Mouse (Mus musculus): ENCODE measurements around the gene Rps24. TPM values are rescaled to one million over a fixed set of nuclear protein-coding genes. Genes with fewer than 3 reads are reported as not detected.

The Rps24 gene
- polyA plus RNA-seq, 1 experiment: 2,340 TPM

DNA sequence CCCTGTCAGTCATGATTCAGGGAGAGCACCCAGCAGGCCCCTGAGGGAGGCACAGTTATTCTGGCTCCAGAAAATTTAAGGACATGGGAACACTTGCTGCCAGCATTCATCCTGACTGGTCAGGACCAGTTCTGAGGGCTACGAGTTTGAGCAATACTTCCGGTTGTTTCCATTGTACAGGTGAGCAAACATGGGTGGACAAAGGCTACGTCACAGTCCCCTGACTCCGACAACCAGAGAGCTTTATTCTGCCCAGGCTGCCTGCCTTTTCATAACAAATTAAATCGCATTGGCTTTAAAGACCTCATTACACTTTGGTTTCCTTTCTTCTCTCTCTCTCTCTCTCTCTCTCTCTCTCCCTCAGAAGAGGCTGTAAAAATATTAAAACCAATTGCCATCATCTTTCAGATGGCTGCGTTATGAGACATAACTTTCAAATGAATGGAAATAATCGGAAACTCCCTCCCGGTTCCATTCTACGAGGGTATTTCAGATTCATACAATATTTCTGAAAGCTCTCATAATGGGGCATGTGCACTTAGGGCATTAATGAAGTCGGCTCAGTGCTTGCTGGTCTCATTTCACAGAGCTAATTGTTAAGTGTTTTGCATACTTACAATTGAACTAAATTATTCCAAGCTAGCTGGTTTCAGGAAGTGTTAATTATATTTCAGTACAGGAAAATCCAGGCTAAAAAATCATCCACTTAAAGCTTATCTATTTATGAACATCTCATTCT lies 38.9 kb downstream of the Rps24 start:
- TF ChIP-seq SRF (IDR thresholded peaks at IDR 0.05; ENCODE audit: control insufficient read depth, insufficient read length, low read depth) (no peak), POLR2A (IDR thresholded peaks at IDR 0.05; ENCODE audit: insufficient read length, low read depth) (no peak), TCF12 (IDR thresholded peaks at IDR 0.05; ENCODE audit: insufficient read depth, poor library complexity, severe bottlenecking) (no peak), REST (IDR thresholded peaks at IDR 0.05; ENCODE audit: insufficient read depth, insufficient read length) (no peak), POLR2AphosphoS2 (IDR thresholded peaks at IDR 0.05; ENCODE audit: insufficient read length, low read depth) (no peak), USF1 (IDR thresholded peaks at IDR 0.05; ENCODE audit: low read depth) (no peak), MYOG (IDR thresholded peaks at IDR 0.05; ENCODE audit: control insufficient read depth in 1 of 3, insufficient read depth in 1 of 3, insufficient read length in 2 of 3, low read depth in 2 of 3) (no peak), TCF3 (IDR thresholded peaks at IDR 0.05; ENCODE audit: insufficient read length, low read depth) (no peak), E2F4 (IDR thresholded peaks at IDR 0.05; ENCODE audit: insufficient read depth) (no peak), MAX (IDR thresholded peaks at IDR 0.05; ENCODE audit: low read depth) (no peak), MYOD1 (IDR thresholded peaks at IDR 0.05; ENCODE audit: control insufficient read depth in 1 of 3, insufficient read length in 2 of 3, low read depth in 2 of 3) (no peak), CEBPB (IDR thresholded peaks at IDR 0.05; ENCODE audit: insufficient read depth, poor library complexity, severe bottlenecking) (no peak)
- no peak overlapping the region for H3ac ChIP-seq (ENCODE audit: control insufficient read depth, insufficient read length)
- no peak overlapping the region for H3K4me3 ChIP-seq
- no peak overlapping the region for H3K4me2 ChIP-seq (ENCODE audit: low read depth)
- H3K79me2 ChIP-seq (ENCODE audit: control insufficient read depth, insufficient read depth): no peaks in the 10 kb centered on the region
- no peaks in the 10 kb centered on the region for H3K36me3 ChIP-seq (ENCODE audit: control insufficient read depth, insufficient read depth)
- peaks cover 29% of the 10 kb centered on the region for H3K27me3 ChIP-seq (ENCODE audit: control insufficient read depth, insufficient read depth, insufficient read length)

- Histone ChIP-seq H3K79me2 (ENCODE audit: control insufficient read depth, insufficient read depth) (no peaks in the 10 kb centered on the region), H3K4me3 (no peak overlapping the region)
- TF ChIP-seq CEBPB (IDR thresholded peaks at IDR 0.05; ENCODE audit: insufficient read depth, poor library complexity, severe bottlenecking) (no peak), MYOG (IDR thresholded peaks at IDR 0.05; ENCODE audit: control insufficient read depth in 1 of 3, insufficient read depth in 1 of 3, insufficient read length in 2 of 3, low read depth in 2 of 3) (no peak), TCF12 (IDR thresholded peaks at IDR 0.05; ENCODE audit: insufficient read depth, poor library complexity, severe bottlenecking) (no peak), USF1 (IDR thresholded peaks at IDR 0.05; ENCODE audit: low read depth) (no peak), SRF (IDR thresholded peaks at IDR 0.05; ENCODE audit: control insufficient read depth, insufficient read length, low read depth) (no peak), E2F4 (IDR thresholded peaks at IDR 0.05; ENCODE audit: insufficient read depth) (no peak), POLR2A (IDR thresholded peaks at IDR 0.05; ENCODE audit: insufficient read length, low read depth) (no peak), REST (IDR thresholded peaks at IDR 0.05; ENCODE audit: insufficient read depth, insufficient read length) (no peak), MAX (IDR thresholded peaks at IDR 0.05; ENCODE audit: low read depth) (no peak), POLR2AphosphoS2 (IDR thresholded peaks at IDR 0.05; ENCODE audit: insufficient read length, low read depth) (no peak), MYOD1 (IDR thresholded peaks at IDR 0.05; ENCODE audit: control insufficient read depth in 1 of 3, insufficient read length in 2 of 3, low read depth in 2 of 3) (no peak), TCF3 (IDR thresholded peaks at IDR 0.05; ENCODE audit: insufficient read length, low read depth) (no peak)
Measured at GRCm38 (mm10) chr14:24526440-24526839, 39.5 kb downstream of the Rps24 start.

DNA sequence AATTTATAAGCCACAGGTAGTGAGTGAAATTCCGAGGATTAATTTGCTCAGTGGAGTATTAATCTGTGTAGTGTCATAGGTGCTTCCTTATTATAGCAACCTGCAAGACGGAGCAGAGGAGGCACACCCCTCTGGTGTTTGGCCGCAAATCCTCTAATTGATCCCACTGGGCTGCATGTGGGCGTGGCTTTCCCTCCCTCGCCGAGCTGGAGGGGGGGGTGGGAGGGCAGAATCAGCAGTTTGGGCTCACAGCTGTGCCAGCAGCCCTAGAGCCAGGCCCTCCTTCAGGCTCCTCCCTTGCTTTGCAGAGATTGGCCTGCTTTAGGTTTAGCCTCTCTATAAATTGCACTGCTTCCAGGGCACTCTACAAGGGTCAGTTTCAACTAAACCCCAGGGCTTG lies 43.3 kb downstream of the Rps24 start:
- Histone ChIP-seq H3ac (ENCODE audit: control insufficient read depth, insufficient read length) (no peak overlapping the region), H3K79me2 (ENCODE audit: control insufficient read depth, insufficient read depth) (no peaks in the 10 kb centered on the region), H3K36me3 (ENCODE audit: control insufficient read depth, insufficient read depth) (no peaks in the 10 kb centered on the region), H3K4me3 (no peak overlapping the region), H3K4me2 (ENCODE audit: low read depth) (no peak overlapping the region), H3K27me3 (ENCODE audit: control insufficient read depth, insufficient read depth, insufficient read length) (peaks cover 22% of the 10 kb centered on the region)
- TF ChIP-seq MAX (IDR thresholded peaks at IDR 0.05; ENCODE audit: low read depth): no peak
- TF ChIP-seq TCF12 (IDR thresholded peaks at IDR 0.05; ENCODE audit: insufficient read depth, poor library complexity, severe bottlenecking): no peak
- TF ChIP-seq USF1 (IDR thresholded peaks at IDR 0.05; ENCODE audit: low read depth): no peak
- no peak for TF ChIP-seq POLR2A (IDR thresholded peaks at IDR 0.05; ENCODE audit: insufficient read length, low read depth)
- no peak for TF ChIP-seq E2F4 (IDR thresholded peaks at IDR 0.05; ENCODE audit: insufficient read depth)
- no peak for TF ChIP-seq POLR2AphosphoS2 (IDR thresholded peaks at IDR 0.05; ENCODE audit: insufficient read length, low read depth)
- TF ChIP-seq MYOG (IDR thresholded peaks at IDR 0.05; ENCODE audit: control insufficient read depth in 1 of 3, insufficient read depth in 1 of 3, insufficient read length in 2 of 3, low read depth in 2 of 3): no peak
- TF ChIP-seq SRF (IDR thresholded peaks at IDR 0.05; ENCODE audit: control insufficient read depth, insufficient read length, low read depth): no peak

More at GRCm38 (mm10) chr14:24526440-24526839, 39.5 kb downstream of the Rps24 start:
- Histone ChIP-seq H3K4me2 (ENCODE audit: low read depth) (no peak overlapping the region), H3K27me3 (ENCODE audit: control insufficient read depth, insufficient read depth, insufficient read length) (peaks cover 27% of the 10 kb centered on the region), H3K36me3 (ENCODE audit: control insufficient read depth, insufficient read depth) (no peaks in the 10 kb centered on the region), H3ac (ENCODE audit: control insufficient read depth, insufficient read length) (no peak overlapping the region)

- no peaks in the 10 kb centered on the region for H3K36me3 ChIP-seq (ENCODE audit: control insufficient read depth, insufficient read depth)
- H3ac ChIP-seq (ENCODE audit: control insufficient read depth, insufficient read length): no peak overlapping the region
- no peak overlapping the region for H3K4me2 ChIP-seq (ENCODE audit: low read depth)
- H3K79me2 ChIP-seq (ENCODE audit: control insufficient read depth, insufficient read depth): no peaks in the 10 kb centered on the region
- no peaks in the 10 kb centered on the region for H3K27me3 ChIP-seq (ENCODE audit: control insufficient read depth, insufficient read depth, insufficient read length)
- no peak overlapping the region for H3K4me3 ChIP-seq
- TF ChIP-seq MAX (IDR thresholded peaks at IDR 0.05; ENCODE audit: low read depth): no peak
- no peak for TF ChIP-seq TCF12 (IDR thresholded peaks at IDR 0.05; ENCODE audit: insufficient read depth, poor library complexity, severe bottlenecking)
- TF ChIP-seq POLR2AphosphoS2 (IDR thresholded peaks at IDR 0.05; ENCODE audit: insufficient read length, low read depth): no peak
- TF ChIP-seq SRF (IDR thresholded peaks at IDR 0.05; ENCODE audit: control insufficient read depth, insufficient read length, low read depth): no peak
- TF ChIP-seq POLR2A (IDR thresholded peaks at IDR 0.05; ENCODE audit: insufficient read length, low read depth): no peak
- TF ChIP-seq MYOG (IDR thresholded peaks at IDR 0.05; ENCODE audit: control insufficient read depth in 1 of 3, insufficient read depth in 1 of 3, insufficient read length in 2 of 3, low read depth in 2 of 3): no peak
- TF ChIP-seq REST (IDR thresholded peaks at IDR 0.05; ENCODE audit: insufficient read depth, insufficient read length): no peak
- no peak for TF ChIP-seq E2F4 (IDR thresholded peaks at IDR 0.05; ENCODE audit: insufficient read depth)
- no peak for TF ChIP-seq USF1 (IDR thresholded peaks at IDR 0.05; ENCODE audit: low read depth)
- no peak for TF ChIP-seq TCF3 (IDR thresholded peaks at IDR 0.05; ENCODE audit: insufficient read length, low read depth)
- no peak for TF ChIP-seq MYOD1 (IDR thresholded peaks at IDR 0.05; ENCODE audit: control insufficient read depth in 1 of 3, insufficient read length in 2 of 3, low read depth in 2 of 3)
- no peak for TF ChIP-seq CEBPB (IDR thresholded peaks at IDR 0.05; ENCODE audit: insufficient read depth, poor library complexity, severe bottlenecking)
Measured at GRCm38 (mm10) chr14:24534865-24535545, 48.1 kb downstream of the Rps24 start.

All from myocyte (in vitro differentiated cells).